Mouse (Mus musculus) layer of hippocampus, adult 8-10 months (tissue): ENCODE data around the gene Pced1b. TPM values are rescaled to one million over a fixed set of nuclear protein-coding genes. Genes with fewer than 3 reads are reported as not detected.
A peak's percentile ranks its signal among the peaks of the same experiment; 100 is the strongest.
"Not testable (repeated sequence)": the region's sequence is repeated elsewhere in the genome, so short reads cannot be mapped to it uniquely, and the experiment has no call there.

ENCODE experiments used
- DNase-seq, 2 experiments: peaks; one replicate each; pipeline ENCODE4 v3.0.0; 2022; ENCODE audit warnings: low spot score in 2 of 2
- total RNA-seq, 4 experiments: library from RNA; stranded (reverse); gene quantifications; 2 replicates each; pipeline ENCODE4 v1.2.4; 2022

Pced1b gene
- 10 to 100 TPM in 3 of 4 experiments, 1 to 10 TPM in 1; 7.2 to 11.4 (median 10.5) TPM for total RNA-seq

DNA sequence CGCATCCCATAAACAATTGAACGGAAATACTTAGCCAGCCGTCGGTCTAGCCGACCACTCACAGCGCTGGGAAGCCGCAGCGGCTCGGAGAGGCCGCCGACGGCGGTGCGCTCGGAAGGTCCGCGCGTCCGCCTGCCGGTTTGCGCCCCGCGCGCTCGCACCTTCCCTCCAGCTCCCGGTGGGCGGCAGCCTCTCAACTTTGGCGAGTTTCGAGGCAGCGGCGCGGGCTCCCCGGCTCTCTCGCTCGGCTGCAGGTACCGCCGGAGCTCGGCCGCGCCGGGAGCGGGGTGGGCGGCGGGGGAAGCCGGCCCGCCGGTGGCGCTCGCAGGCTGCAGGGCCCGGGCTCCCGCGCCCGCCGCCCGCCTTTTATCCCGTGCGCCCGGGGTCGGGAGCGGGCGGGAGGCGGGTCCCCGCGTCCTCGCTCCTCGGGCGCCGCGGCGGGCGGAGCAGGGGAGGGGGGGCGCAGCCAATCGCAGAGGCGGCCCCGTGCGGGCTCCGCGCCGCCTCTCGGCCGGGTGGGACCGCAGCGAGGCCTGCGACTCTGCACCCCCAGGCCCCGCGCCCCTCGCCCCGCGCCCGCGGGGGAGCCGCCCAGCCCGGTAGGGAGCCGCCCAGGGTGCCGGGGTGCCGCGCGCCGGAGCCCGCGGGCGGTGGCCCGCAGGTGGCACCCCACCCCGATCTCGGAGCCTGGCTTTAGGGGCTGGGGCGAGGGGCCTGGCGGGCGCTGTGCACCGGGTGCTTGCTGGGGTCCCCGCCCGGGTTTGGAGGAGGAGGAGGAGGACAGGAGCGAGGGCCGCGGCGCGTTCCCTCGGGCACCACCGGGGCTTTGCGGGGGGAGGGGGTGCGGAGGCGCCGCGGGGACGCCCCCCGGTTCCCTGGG is at the start of gene Pced1b, which contains the start of gene Amigo2:
Gene Pced1b, plus strand, starts transcription at position 197 of the 880 bp plus-strand sequence.
Gene Amigo2, minus strand, starts transcription at position 377 of the 880 bp plus-strand sequence.
- DNase-seq = peak in 1 of 2 experiments; percentile 27

DNA sequence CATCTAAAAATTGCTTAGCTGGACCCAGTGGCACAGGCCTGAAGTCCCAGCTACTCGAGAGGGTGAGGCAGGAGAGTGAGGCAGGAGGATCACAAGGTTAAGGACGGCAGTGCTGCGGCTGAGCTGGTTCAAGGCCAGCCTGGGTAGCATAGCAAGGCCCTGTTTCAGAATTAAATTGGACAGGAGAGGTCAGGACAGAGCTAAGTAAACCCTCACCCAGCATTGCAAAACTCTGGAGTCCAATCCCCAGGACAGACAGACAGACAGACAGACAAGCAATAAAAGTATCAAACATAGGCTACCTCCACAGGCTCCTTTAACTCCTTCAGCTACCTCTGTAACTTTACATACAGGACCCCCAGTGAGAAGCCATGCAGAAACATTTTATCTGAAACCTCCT is 42.0 kb upstream of the Pced1b start:
- no peak for DNase-seq

DNA sequence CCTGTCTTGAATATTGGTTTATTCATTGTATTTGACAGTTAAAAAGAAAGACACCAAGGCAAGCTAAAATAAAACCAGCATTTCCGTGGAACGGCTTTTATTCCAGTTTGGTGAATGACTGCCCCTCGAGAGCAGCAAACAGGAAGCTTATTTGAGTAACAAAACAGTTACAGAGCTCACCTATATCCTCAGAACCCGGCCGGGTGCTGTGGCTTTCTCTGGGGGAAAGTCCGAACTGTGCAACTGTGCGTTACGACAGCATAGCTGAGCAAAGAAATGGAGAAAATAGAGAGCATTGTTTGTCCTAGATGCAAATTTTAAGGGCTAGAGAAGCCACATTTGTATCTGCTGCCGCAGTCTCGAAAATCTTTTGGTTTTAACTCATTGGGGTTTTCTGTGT is 41.1 kb upstream of the Pced1b start:
- DNase-seq = no peak

DNA sequence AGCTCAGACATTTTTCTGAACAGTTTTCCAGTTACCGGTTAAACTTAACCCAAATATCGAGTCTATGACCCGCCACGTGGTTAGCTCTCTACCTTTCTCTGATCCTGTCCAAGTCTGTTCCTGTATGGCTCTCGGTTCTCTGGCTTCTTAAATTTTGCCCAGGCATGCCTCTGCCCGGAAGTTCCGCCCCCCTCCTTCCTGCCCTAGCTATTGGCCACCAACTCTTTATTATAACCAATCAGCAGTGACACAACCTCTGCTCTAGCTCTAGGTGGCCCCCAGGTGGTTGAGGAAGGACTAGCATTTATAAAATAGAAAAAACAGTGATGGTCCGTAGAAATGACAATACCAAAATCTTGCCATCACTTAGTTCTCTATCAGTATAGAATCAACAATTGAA is 40.4 kb upstream of the Pced1b start:
- no peak for DNase-seq

- DNase-seq = not testable (repeated sequence)
Observed at GRCm38 (mm10) chr15:97209754-97210153, 37.2 kb upstream of the Pced1b start.

DNA sequence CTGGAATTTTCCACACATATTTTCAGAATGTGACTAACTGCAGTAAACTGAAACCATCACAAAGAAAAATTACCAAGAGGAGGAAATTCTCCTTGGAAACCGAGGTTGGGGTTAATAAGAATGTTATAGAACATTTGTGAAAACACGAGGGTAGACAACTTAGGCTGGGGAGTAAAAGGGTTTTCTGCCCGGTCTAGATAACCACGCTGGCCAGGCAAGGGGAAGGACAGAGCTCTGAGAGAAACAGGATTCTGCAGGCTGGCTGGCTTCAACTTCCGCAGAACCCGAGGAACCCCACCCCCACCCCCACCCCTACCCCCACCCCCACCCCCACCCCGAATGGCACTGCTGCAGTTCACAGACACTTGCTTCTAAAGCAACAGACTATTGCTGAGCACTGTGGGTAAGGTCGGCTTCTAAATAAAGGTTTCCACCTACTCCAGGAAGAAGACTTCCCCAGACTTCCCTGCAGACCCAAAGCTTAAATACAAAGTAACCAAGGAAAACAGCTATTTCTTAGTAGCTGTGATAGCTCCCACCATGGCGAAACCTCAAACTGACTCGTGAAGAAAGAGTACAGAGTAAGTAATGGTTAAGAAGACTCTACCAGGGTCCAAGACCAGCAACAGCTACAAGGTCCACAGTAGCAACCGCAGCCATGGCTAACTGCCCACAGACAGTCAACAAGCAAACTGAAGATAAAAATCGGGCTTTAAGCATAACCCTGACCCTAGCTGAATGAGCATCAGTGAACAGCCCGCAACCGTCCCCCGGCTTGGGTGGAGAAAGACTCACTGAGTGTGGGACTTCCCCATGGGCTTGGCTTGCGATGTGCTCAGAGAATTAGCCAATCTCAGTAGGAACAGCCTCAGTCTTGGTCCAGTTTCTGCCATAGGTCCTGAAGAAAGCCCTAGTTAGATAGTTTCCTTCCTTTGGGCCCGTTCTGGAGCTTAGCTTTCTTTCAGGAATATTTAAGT is 34.1 kb upstream of the Pced1b start:
- no peak for DNase-seq

- DNase-seq = no peak
Observed at GRCm38 (mm10) chr15:97216843-97217242, 30.1 kb upstream of the Pced1b start.

DNA sequence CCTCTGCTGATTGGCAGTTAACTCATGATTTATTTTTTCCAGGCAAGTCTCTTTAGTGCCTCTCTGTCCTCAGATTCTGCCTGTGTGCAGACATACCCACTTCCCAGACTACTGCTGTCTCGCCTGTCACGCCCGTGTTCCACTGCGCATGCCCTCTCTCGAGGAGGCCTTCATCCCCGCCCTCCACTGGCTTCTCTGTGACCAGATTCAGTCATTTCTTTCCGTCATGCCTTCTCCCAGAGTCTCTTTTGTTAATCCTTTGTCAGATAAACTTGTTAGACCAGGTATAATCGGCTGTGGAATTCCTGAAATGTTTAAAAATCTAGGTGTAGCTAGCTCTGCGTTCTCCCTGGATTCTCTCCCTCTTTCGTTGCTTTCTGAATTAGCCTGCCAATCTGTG is 23.5 kb upstream of the Pced1b start:
- DNase-seq = no peak

DNA sequence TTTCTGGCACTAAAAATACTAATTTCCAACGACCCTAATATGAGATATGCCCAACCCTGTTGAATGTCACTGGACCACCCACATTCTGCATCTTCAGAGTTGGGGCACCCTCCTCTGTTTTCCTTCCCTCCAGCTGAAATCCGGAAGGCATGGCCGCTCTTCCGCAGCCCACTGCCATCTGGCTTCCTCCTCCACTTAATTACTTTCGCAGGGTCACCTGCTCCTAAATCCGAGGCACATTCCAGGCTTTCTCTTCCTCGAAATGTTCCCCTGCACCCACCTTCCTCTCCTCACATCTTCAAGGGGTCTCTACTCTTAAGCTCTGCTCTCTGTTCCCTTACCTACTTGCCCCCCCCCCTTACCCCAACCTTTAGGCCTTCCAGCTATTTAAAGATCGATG is 22.9 kb upstream of the Pced1b start:
- DNase-seq = no peak

- DNase-seq = no peak
Observed at GRCm38 (mm10) chr15:97229494-97230077, 17.3 kb upstream of the Pced1b start.

DNA sequence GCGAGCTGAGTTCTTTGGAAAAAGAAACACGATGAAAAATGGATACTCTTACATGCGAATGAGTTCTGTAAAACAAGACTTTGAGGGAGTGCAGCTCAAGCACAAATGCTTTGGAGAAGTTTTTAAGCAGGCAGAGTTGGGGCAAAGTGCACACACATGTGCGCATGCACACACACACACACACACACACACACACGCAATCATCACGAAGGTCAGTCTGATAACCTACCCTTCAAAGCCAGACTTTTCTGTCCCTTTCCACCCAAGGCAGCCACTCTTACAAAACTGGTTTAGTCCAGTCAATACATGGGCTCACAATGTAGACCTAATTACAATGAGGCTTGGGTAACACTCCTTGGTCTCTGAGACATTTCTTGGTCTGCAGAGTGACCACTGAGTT is 12.8 kb upstream of the Pced1b start:
- no peak for DNase-seq

DNA sequence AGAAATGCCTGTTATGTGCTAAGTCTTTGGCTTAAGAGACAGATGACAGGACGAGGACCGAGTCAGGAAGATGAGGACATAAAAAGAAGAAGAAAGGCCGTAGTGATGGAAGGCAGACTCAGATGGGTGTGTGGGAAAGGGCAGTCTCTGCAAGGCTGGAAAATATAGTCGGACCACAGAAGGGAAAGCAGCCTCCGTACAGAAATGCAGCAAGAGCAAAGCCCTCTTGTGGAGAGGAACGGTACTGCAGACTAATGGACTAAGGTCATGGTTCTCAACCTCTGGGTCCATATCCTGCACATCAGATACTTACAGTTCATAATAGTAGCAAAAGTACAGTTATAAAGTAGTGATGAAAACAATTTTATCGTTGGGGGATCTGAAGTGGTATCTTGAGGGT is 11.7 kb upstream of the Pced1b start:
- peak in 1 of 2 experiments; percentile 49 for DNase-seq

- DNase-seq = no peak
Observed at GRCm38 (mm10) chr15:97236943-97237342, 10.0 kb upstream of the Pced1b start.

DNA sequence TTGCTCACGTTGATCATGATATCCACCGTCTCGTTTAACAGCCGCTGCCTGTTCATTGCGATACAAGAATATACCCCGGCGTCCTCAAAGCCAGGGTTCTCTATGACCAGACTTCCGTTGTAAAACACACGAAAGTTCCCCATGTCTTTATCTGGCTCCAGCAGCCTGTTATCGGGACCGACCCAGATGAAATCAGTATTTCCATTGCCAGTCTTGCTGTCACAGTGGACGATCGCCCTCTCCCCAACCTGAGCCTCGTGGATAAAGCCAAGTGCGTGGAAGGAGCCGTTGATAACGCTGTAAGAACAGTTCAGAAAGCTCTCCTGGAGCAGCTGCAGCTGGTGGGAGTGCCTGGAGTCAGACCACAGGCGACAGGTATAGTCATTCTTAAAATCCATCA is 1.5 kb upstream of the Pced1b start:
- DNase-seq = no peak

DNA sequence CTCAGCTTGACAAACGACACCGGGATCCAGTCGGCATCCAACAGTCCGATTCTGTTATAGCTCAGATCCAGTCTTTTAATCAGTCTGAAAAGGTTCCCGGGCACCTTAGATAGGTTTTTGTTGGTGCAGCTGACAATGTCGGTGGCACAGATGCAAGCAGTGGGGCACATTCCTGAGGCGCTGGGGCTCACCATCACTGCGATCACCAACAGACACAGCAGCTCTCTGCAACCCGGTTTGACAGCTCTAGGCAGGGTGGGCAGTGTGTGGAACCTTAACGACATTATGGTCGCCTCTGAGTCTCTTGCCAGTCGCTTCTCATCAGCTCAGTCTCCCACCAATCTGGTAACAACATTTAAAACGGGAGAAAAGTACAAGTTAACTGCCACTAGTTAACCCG is 651 bp upstream of the Pced1b start:
- no peak for DNase-seq

DNA sequence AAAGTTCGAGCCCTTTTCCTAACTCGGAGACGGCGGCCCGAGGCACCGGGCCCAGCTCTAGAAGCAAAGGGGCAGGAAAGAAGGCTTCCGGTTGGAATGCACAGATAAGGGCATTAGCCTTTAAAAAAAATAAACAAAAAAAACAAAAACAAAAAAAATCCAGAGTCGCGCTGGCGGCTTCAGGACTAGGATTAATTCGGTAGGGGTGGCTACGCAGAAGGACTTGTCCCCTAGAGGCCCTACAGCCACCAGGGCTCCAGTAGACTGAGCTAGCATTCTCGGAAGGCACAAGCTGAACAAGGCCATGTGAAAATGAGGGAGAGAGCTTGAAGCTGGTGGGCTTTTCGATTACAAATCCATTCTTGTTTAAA is 869 bp downstream of the Pced1b start:
- no peak for DNase-seq

DNA sequence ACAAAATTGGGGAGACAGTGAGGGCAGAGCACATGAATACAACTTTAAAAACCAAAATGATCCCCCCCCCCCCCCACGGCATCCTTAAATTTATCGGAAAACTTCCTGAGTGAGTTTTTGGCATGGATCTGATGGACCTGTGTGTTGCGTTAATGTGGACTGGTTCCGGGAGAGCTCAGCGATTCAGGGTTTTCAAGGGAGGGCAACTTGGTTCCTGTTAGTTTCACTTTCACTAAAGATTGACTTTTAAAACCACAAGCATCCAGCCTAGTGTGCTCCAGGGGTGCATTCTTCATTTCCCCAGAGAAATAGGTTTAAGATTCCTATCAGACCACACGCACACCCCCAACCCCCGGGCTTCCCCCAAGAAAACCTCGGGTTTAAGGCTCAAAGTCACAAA is 1.4 kb downstream of the Pced1b start:
- DNase-seq = no peak

- DNase-seq = no peak
Observed at GRCm38 (mm10) chr15:97249322-97249721, 2.4 kb downstream of the Pced1b start.

DNA sequence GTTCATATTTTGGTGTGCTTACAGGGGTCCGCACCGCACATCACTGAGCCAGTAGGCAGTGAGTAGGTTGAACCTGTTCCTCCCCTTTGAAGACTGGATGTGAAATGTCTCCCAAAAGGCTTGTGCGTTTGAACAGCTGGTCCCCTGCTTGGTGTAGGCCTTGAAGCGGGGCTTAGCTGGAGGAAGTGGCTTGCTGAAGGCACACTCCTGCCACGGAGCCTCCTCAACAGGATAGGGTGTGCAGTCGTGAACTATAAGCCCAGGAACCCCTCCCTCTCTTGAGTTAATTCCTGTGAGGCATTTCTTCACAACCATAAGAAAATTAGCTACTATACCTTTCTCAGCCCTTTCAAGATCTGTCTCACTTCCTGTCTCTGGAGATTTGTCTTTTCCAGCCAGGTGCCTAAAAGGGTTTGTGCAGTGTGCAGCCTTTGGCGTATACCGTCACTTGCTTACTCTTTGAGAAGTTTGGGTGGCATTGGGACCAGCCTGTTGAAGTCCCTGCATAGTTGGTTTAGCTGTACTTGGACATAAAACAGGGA is 5.7 kb downstream of the Pced1b start:
- no peak for DNase-seq

GRCm38 (mm10) chr15:97254375-97254774 is 7.5 kb downstream of the Pced1b start:
- no peak for DNase-seq

GRCm38 (mm10) chr15:97255800-97256199 is 8.9 kb downstream of the Pced1b start:
- no peak for DNase-seq
